32 mouse cellular contexts compared by ENCODE assay signal in genomic region chr12:70876270-70876998, GRCm38 (mm10). TPM values are rescaled to one million over a fixed set of nuclear protein-coding genes. Genes with fewer than 3 reads are reported as not detected.
DNase-seq lines count a peak whose midpoint lies in the region; ATAC-seq and TF ChIP-seq lines count a peak whose summit lies in the region.
"Had no signal": no experiment of that assay in that cellular context is flagged by ENCODE, and none has a peak within 500 bp of the region (broad histone marks: within the 10 kb centered on the region; RNA-seq: fewer than 3 reads in every experiment).

No protein-coding gene starts in this region.

- TF ChIP-seq POLR2A in MEL (IDR thresholded peaks at IDR 0.05; ENCODE audit: control insufficient read depth in 1 of 2, insufficient read depth in 1 of 2, low read depth in 1 of 2, low read length in 2 of 2, poor library complexity in 1 of 2), result no peak

- TF ChIP-seq CTCF in MEL (IDR thresholded peaks at IDR 0.05 in 2 of 3, conservative IDR thresholded peaks at IDR 0.05 in 1 of 3; ENCODE audit: control insufficient read depth in 1 of 3, insufficient read depth in 1 of 3, low read depth in 2 of 3, low read length in 3 of 3, poor library complexity in 1 of 3, severe bottlenecking in 1 of 3), result no peak

- H3K9me3 ChIP-seq in MEL (replicated peaks; ENCODE audit: insufficient read depth, low read length), result no peaks in the 10 kb centered on the region
- H3K9me3 ChIP-seq: forebrain, embryonic 15.5 days; heart, embryonic 10.5 days; heart, embryonic 15.5 days; kidney, embryonic 15.5 days; liver, embryonic 13.5 days; megakaryocyte, embryonic 14.5 days; midbrain, embryonic 13.5 days; neural tube, embryonic 13.5 days had no signal

- no peaks in the 10 kb centered on the region for H3K36me3 ChIP-seq in MEL (ENCODE audit: control insufficient read depth in 1 of 2, insufficient read depth in 2 of 2, low read length in 2 of 2)
- H3K36me3 ChIP-seq: forebrain, embryonic 15.5 days had no signal

- no peak for ATAC-seq in cerebellum, adult (ENCODE audit: insufficient number of reproducible peaks, low FRiP score, low TSS enrichment)
- ATAC-seq in megakaryocyte-erythroid progenitor cell, adult 5-6 weeks (replicated peaks; ENCODE audit: low FRiP score, low TSS enrichment, poor library complexity, severe bottlenecking), result no peak
- ATAC-seq: CD4-positive, CD25-positive, alpha-beta regulatory T cell, adult 4 months; forebrain, embryonic 15.5 days; hindbrain, embryonic 16.5 days; lung, postnatal 0 days; midbrain, embryonic 13.5 days had no signal

- no peak for TF ChIP-seq EP300 in MEL (IDR thresholded peaks at IDR 0.05; ENCODE audit: low read depth in 1 of 2, low read length in 2 of 2)

- TF ChIP-seq RAD21 in MEL (IDR thresholded peaks at IDR 0.05; ENCODE audit: low read depth, low read length), result no peak

- H3K27ac ChIP-seq in MEL (ENCODE audit: control insufficient read depth, low read depth, low read length), result no peak overlapping the region
- H3K27ac ChIP-seq: heart, embryonic 10.5 days; heart, embryonic 15.5 days; kidney, embryonic 15.5 days; liver, embryonic 13.5 days; midbrain, embryonic 13.5 days; neural tube, embryonic 13.5 days; stomach, postnatal 0 days had no signal

- H3K4me1 ChIP-seq in MEL (ENCODE audit: control insufficient read depth in 1 of 2, insufficient read depth in 2 of 2, low read length in 2 of 2), result no peaks in the 10 kb centered on the region
- H3K4me1 ChIP-seq: liver, embryonic 13.5 days; midbrain, embryonic 13.5 days had no signal

- H3K9ac ChIP-seq in MEL (ENCODE audit: control insufficient read depth, low read depth, low read length, poor library complexity, severe bottlenecking), result no peak overlapping the region
- H3K9ac ChIP-seq: forebrain, embryonic 15.5 days; heart, embryonic 15.5 days; kidney, embryonic 15.5 days; liver, embryonic 13.5 days; midbrain, embryonic 13.5 days; neural tube, embryonic 13.5 days had no signal

- peak; percentile 37 for DNase-seq in cerebellum, adult 9-11 months
- DNase-seq in layer of hippocampus, adult 11-12 months (ENCODE audit: low spot score), result peak; percentile 16
- DNase-seq in layer of hippocampus, postnatal 25 days (ENCODE audit: extremely low spot score in 1 of 2, low spot score in 1 of 2), result no peak
- no peak for DNase-seq in MEL (ENCODE audit: low read depth, low spot score)
- no peak for DNase-seq in thymus, postnatal 0 days (ENCODE audit: low spot score)
- DNase-seq: adrenal gland, adult 8-10 months; cerebellum, adult 11 months; gastrocnemius, postnatal 14 days; heart, adult 11 months; kidney, adult 18-20 months; kidney, postnatal 4 days; layer of hippocampus, adult 9-11 months; left cerebral cortex, postnatal 4 days; liver, embryonic 13.5 days; lung, adult 18-20 months; lung, postnatal 4 days; right cerebral cortex, postnatal 4 days; thymus, adult 2 months; thymus, postnatal 4 days had no signal

- no peaks in the 10 kb centered on the region for H3K27me3 ChIP-seq in MEL (ENCODE audit: control insufficient read depth in 1 of 2, insufficient read depth in 2 of 2, low read length in 2 of 2)
- H3K27me3 ChIP-seq: forebrain, embryonic 15.5 days; heart, embryonic 15.5 days; kidney, embryonic 15.5 days; liver, embryonic 13.5 days; megakaryocyte, embryonic 14.5 days; midbrain, embryonic 13.5 days; neural tube, embryonic 13.5 days had no signal

- H3K79me2 ChIP-seq in MEL (ENCODE audit: control insufficient read depth, insufficient read depth, low read length, poor library complexity), result no peaks in the 10 kb centered on the region

- no peak overlapping the region for H3K4me3 ChIP-seq in MEL (ENCODE audit: control insufficient read depth in 1 of 2, insufficient read depth in 1 of 2, low read depth in 2 of 2, low read length in 2 of 2)
- H3K4me3 ChIP-seq: forebrain, embryonic 15.5 days; heart, embryonic 10.5 days; heart, embryonic 15.5 days; kidney, embryonic 15.5 days; liver, embryonic 13.5 days; megakaryocyte, embryonic 14.5 days; midbrain, embryonic 13.5 days; neural tube, embryonic 13.5 days had no signal

TF ChIP-seq in MEL, 35 proteins besides CTCF, POLR2A, EP300 and RAD21:
- TF ChIP-seq MAFK (IDR thresholded peaks at IDR 0.05; ENCODE audit: borderline replicate concordance, low read depth, low read length), result peak; percentile 86
- no peak for TF ChIP-seq UBTF (IDR thresholded peaks at IDR 0.05; ENCODE audit: borderline replicate concordance, insufficient read depth, low read depth, low read length)
TF ChIP-seq in MEL: peak in this region for 1.

RNA-seq across cellular contexts. Expression of gene Frmd6, which starts 51.1 kb away (rescaled TPM):
- 10 to 100 TPM; 15.4 to 16.8 TPM for total RNA-seq in layer of hippocampus, postnatal 25 days (2021)
- total RNA-seq in MEL (2012; rRNA removed), result 3.6 and 3.7 TPM in 2 replicates
- 1 to 10 TPM in 1 of 2 experiments, not detected in 1; 5.0 TPM for polyA plus RNA-seq in MEL (2012; ENCODE audit: insufficient read depth in 1 of 2, insufficient read length in 2 of 2, low read depth in 1 of 2, low replicate concordance in 2 of 2, missing spikeins in 1 of 2)
- polyA plus RNA-seq in thymus, postnatal 0 days (2015; fragmentation: Nextera tagmentation; extraction: Ambion mirVana), result 20.1 and 20.5 TPM in 2 replicates
- total RNA-seq in megakaryocyte-erythroid progenitor cell, adult 5-6 weeks (2014; fragmentation: Nextera tagmentation), result 3.0 and 3.6 TPM in 2 replicates
- total RNA-seq in megakaryocyte-erythroid progenitor cell, adult 5-6 weeks (2017), result 2.3 and 5.4 TPM in 2 replicates

Comparison
In these comparisons a context has a peak if more than half of its experiments do, and no peak if none do; other contexts are left out.
1. DNase-seq: peak in cerebellum, adult 9-11 months (single experiment) and layer of hippocampus, adult 11-12 months (single experiment); none in layer of hippocampus, postnatal 25 days (0 of 2), MEL (single experiment) and thymus, postnatal 0 days (single experiment).